Mouse (Mus musculus) midbrain, embryonic 11.5 days (tissue): ENCODE results near the gene Nol12. TPM values are rescaled to one million over a fixed set of nuclear protein-coding genes. Genes with fewer than 3 reads are reported as not detected.

Experiments used
- ATAC-seq: fragments of 200-750 bp; cut with Nextera tagmentation; 2 replicates; pipeline ENCODE4 v1.8.0; 2017; ENCODE audit warnings: moderate TSS enrichment, moderate library complexity; ENCODE audit not compliant: low FRiP score
- DNase-seq: peaks from one replicate; pipeline ENCODE4 v3.0.0; 2015; ENCODE audit warnings: low spot score; ENCODE audit errors: missing footprints
- H3K27ac ChIP-seq: fragments of 300-500 bp; sonication (generic); 2 replicates; pipeline ENCODE4 v1.5.1; 2014; ENCODE audit warnings: low read depth, low read length
- H3K27me3 ChIP-seq: fragments of 300-500 bp; sonication (generic); 2 replicates; pipeline ENCODE4 v1.6.1; 2014; ENCODE audit warnings: mild to moderate bottlenecking, low read length, moderate library complexity, mixed read lengths; ENCODE audit not compliant: control insufficient read depth, insufficient read depth
- H3K36me3 ChIP-seq: fragments of 300-500 bp; sonication (generic); 2 replicates; pipeline ENCODE4 v1.6.1; 2014; ENCODE audit warnings: mild to moderate bottlenecking, low read length, moderate library complexity, mixed read lengths; ENCODE audit not compliant: control insufficient read depth, insufficient read depth
- H3K4me1 ChIP-seq: fragments of 300-500 bp; sonication (generic); 2 replicates; pipeline ENCODE4 v1.6.1; 2014; ENCODE audit warnings: low read length; ENCODE audit not compliant: control insufficient read depth, insufficient read depth
- H3K4me2 ChIP-seq: fragments of 300-500 bp; sonication (generic); 2 replicates; pipeline ENCODE4 v1.6.1; 2014; ENCODE audit warnings: mild to moderate bottlenecking, moderate library complexity
- H3K4me3 ChIP-seq: fragments of 300-500 bp; sonication (generic); 2 replicates; pipeline ENCODE4 v1.5.1; 2014; ENCODE audit warnings: low read depth, low read length
- H3K9ac ChIP-seq: fragments of 300-500 bp; sonication (generic); 2 replicates; pipeline ENCODE4 v1.6.1; 2014; ENCODE audit warnings: low read length
- H3K9me3 ChIP-seq: fragments of 300-500 bp; sonication (generic); 2 replicates; pipeline ENCODE4 v1.6.1; 2016; ENCODE audit warnings: low read length; ENCODE audit not compliant: control insufficient read depth
- WGBS: fragments of 180-500 bp; shearing (Covaris S2); extraction: QIAGEN DNeasy Blood & Tissue Kit; methylation state at CpG from one replicate; pipeline ENCODE4 v1.1.7; 2014; 5-methylcytosine and 5-hydroxymethylcytosine counted together
- polyA plus RNA-seq: library from polyadenylated mRNA; unstranded; fragments of >200 nt; fragmentation: Nextera tagmentation; extraction: Ambion mirVana; gene quantifications from 2 replicates; pipeline ENCODE4 v1.2.1, GENCODE M21; 2014

The Nol12 gene
- polyA plus RNA-seq, 1 experiment from 2014 or later: 62.7 TPM

DNA sequence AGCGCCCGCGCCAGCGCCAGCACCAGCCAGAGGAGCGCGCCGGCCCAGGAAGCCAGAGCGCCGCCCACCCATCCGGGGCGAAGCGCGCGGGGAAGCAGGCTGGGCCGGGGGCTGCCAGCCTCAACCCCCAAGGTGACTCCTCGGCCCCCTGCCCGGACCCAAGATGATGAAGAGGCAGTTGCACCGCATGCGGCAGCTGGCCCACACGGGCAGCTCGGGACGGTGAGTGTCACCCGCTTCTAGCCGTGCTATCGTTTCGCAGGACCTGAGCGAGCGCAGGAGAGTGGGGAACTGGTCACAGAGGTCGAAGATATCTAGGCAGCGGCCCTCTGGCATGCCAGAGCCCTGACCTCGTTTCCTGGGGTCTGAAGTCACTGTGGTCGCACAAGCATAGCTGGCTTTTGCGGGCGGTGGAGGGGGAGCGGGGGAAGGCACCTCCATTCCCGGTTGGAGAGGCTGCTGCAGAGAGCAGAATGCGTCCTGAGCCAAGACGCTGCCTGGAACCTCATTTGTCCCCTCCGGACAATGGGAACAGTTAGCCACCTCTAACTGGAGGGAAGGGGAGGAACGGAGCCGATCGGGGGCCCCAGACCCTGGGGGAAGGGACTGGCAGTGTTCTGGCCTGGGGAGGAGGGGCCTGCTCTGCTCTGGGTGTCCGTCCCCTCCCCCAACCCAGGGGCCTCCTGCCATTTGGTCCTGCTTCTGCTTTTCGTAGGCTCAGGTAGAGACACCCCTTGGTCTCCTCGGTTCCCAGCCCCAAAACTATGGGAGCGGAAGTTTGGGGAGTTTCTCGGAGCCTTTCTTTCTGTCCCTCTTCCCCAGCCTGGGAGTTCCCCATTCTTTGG lies 34.8 kb upstream of the Nol12 start, which contains the start of gene Sh3bp1:
TSS of gene Sh3bp1 (plus strand) at position 29 of the 845 bp plus-strand sequence.
- H3K4me3 ChIP-seq: peak within 1 kb of the TSS; percentile 38
- H3K36me3 ChIP-seq: no peaks in the 10 kb centered on the region
- peak; percentile 20; the same call in 1 of the 2 replicates for ATAC-seq
- no peak within 1 kb of the TSS for H3K27ac ChIP-seq
- H3K27me3 ChIP-seq: peaks cover 9% of the 10 kb centered on the region
- peaks cover 17% of the 10 kb centered on the region for H3K4me1 ChIP-seq
- DNase-seq: peak; percentile 95
- H3K4me2 ChIP-seq: peak within 1 kb of the TSS; percentile 76
- H3K9me3 ChIP-seq: no peaks in the 10 kb centered on the region
- WGBS: under 1% methylated on average over 47 of the region's 47 CpGs
- H3K9ac ChIP-seq: peak within 1 kb of the TSS; percentile 50

DNA sequence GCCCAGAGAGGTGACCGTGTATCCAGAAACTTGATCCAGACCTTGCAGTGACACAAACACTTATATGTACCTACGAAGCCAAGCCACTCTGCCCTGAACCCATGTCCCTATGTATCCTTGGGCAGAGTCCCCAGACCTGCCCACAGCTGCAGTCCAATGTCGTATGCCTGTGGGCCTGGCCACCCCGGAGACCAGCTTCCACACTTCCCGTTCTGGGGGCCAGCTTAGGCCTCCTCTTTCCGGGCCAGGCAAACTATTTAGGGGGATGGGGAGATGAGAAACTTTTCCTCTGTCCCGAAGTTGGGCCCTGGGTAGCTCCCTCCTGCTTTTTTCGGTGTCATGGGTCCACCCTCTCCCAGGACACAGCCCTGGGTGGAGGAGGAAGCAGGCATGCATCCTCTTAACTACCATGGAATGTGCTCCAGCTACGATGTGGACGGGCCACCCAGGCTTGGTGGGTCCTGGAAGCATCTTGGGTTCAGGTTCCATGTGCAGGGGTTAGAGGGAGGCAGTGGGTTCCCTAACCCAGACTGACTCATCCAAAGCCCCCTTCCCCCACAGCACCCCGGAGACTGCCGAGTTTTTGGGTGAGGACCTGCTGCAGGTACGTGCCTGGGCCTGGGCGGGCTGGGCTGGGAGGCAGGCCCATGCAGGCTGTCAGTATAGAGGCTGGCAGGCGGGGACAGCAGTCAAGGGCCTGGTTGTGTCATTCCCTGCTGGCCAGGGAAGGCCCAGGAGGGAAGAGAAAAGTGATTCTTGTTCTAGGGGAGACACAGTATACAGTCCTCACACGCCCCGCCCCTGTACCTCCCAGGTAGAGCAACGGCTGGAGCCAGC lies 33.9 kb upstream of the Nol12 start:
- WGBS: 15% methylated on average over 18 of the region's 18 CpGs
- no peak overlapping the region for H3K27ac ChIP-seq
- H3K9me3 ChIP-seq: no peaks in the 10 kb centered on the region
- no peak for DNase-seq
- H3K27me3 ChIP-seq: peaks cover 9% of the 10 kb centered on the region
- H3K4me1 ChIP-seq: peaks cover 17% of the 10 kb centered on the region
- H3K9ac ChIP-seq: peak overlapping the region; percentile 50
- H3K36me3 ChIP-seq: no peaks in the 10 kb centered on the region
- peak overlapping the region; percentile 38 for H3K4me3 ChIP-seq
- 0 out of 2 replicates have a peak, but pooled peaks have one; percentile 6 for ATAC-seq
- H3K4me2 ChIP-seq: peak overlapping the region; percentile 76

DNA sequence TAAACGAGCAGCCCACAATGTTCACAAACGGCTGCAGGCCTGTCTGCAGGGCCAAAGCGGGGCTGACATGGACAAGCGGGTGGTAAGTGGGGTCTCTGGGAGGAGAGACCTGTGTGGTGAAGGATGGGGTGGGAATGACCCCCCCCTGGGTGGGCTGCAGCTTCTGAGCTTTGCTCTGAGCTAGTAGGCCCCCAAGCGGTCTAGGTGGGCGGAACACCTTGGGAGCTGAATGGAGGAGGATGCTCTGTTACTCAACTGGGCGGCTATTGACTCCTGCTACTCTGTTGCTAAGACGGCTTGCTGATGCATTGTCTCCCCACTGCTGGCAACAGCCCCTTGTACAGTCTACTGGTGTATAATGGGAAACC lies 33.3 kb upstream of the Nol12 start:
- DNase-seq: no peak
- 47% methylated on average over 8 of the region's 8 CpGs for WGBS
- Histone ChIP-seq H3K27ac (no peak overlapping the region), H3K4me3 (no peak overlapping the region), H3K36me3 (no peaks in the 10 kb centered on the region), H3K4me2 (no peak overlapping the region), H3K27me3 (peaks cover 9% of the 10 kb centered on the region), H3K9me3 (no peaks in the 10 kb centered on the region), H3K9ac (peak overlapping the region; percentile 14; the same call in 1 of the 2 replicates), H3K4me1 (peaks cover 17% of the 10 kb centered on the region)
- ATAC-seq: 0 out of 2 replicates have a peak, but pooled peaks have one; percentile 7

DNA sequence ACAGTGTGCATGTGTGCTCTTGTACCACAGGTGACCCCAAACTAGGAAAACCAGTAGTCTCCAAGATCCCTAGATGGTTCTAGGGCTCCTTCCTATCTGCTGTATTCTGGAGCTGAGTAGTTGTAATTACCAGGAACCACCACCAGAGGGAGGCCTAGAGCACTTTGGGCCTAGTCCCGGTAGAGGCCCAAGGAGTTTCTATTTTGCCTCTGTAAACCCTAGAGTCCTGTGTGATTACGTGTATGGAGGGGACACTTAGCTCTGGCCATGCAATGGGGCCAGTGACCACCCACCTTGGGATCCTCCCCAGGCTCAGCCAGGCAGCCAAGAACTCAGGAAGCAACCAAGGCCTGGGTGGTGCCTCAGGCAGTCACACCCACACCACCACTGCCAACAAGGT lies 31.5 kb upstream of the Nol12 start:
- peak; percentile 99 for DNase-seq
- ATAC-seq: peak; percentile 62
- Histone ChIP-seq H3K9ac (no peak overlapping the region), H3K9me3 (no peaks in the 10 kb centered on the region), H3K4me2 (no peak overlapping the region), H3K4me3 (no peak overlapping the region), H3K36me3 (no peaks in the 10 kb centered on the region), H3K27me3 (peaks cover 9% of the 10 kb centered on the region), H3K27ac (no peak overlapping the region), H3K4me1 (peaks cover 17% of the 10 kb centered on the region)
- 19% methylated on average over 2 of the region's 2 CpGs for WGBS

DNA sequence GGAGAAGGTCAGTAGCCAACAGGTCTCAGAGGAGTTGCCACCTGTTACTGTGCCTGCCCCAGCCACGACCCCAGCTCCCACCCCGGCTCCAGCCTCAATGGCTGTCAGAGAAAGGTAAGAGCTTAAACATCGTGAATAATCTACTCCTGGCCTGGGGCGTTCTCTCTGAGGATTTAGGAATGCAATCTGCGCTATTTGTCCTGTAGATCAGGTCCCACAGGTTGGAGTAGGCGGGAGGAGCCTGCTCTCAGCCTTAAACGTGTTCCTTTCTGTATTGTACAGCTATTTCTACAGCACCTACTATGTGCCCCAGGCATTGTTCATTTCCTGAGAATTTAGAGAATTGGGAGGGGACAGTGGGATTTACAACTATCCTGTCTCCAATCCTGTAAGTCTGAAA lies 26.3 kb upstream of the Nol12 start:
- ATAC-seq (no peak), DNase-seq (no peak)
- Histone ChIP-seq H3K9ac (no peak overlapping the region), H3K36me3 (no peaks in the 10 kb centered on the region), H3K4me2 (no peak overlapping the region), H3K4me3 (no peak overlapping the region), H3K9me3 (no peaks in the 10 kb centered on the region), H3K27me3 (no peaks in the 10 kb centered on the region), H3K4me1 (no peaks in the 10 kb centered on the region; the same call in 1 of the 2 replicates), H3K27ac (no peak overlapping the region)
- 84% methylated on average over 7 of the region's 7 CpGs for WGBS

DNA sequence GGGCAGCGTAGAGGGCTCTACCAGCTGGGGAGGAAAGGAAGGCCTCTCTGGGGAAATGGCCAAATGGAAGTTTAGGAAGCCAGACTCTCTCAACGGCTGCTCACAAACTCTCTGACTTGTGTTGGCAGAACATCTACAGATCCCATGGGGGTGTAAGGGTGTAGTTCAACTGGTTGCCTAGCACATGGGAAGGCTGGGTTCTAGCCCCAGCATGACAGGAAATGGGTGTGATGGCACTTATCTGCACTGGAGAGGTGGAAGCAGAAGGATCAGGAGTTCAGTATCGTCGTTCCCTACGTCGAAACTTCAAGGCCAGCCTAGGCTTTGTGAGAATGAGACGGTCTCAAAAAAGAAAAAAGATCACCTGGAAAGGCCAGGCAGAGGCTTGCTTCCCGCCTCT lies 25.8 kb upstream of the Nol12 start:
- Histone ChIP-seq H3K36me3 (no peaks in the 10 kb centered on the region), H3K9ac (no peak overlapping the region), H3K4me1 (no peaks in the 10 kb centered on the region; the same call in 1 of the 2 replicates), H3K27me3 (no peaks in the 10 kb centered on the region), H3K4me3 (no peak overlapping the region), H3K4me2 (no peak overlapping the region), H3K27ac (no peak overlapping the region), H3K9me3 (no peaks in the 10 kb centered on the region)
- ATAC-seq: no peak
- no peak for DNase-seq
- WGBS: 92% methylated on average over 8 of the region's 8 CpGs

DNA sequence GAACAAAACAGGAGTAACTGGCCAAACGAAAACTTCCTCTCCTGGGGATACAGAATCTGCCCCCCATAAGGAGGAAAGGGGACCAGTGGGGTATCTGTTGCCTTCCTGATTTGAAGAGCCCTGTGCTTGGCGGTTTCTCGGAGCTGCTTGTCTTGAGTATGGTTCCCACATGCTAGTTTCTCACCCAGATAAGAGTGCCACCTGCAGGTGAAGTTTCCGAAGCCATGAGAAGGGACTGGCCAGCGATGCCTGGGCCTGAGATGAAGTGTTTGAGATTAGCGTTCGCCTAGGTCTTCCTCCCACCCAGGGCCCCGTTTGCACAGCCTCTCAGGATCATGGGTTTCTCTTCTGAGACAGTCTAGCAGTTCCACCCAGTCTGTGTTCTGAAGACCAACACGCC lies 22.7 kb upstream of the Nol12 start:
- 33% methylated on average over 9 of the region's 9 CpGs for WGBS
- DNase-seq: no peak
- Histone ChIP-seq H3K4me2 (no peak overlapping the region), H3K36me3 (no peaks in the 10 kb centered on the region), H3K9me3 (no peaks in the 10 kb centered on the region), H3K4me3 (no peak overlapping the region), H3K27ac (no peak overlapping the region), H3K9ac (no peak overlapping the region), H3K27me3 (no peaks in the 10 kb centered on the region), H3K4me1 (peaks cover 23% of the 10 kb centered on the region)
- ATAC-seq: no peak

DNA sequence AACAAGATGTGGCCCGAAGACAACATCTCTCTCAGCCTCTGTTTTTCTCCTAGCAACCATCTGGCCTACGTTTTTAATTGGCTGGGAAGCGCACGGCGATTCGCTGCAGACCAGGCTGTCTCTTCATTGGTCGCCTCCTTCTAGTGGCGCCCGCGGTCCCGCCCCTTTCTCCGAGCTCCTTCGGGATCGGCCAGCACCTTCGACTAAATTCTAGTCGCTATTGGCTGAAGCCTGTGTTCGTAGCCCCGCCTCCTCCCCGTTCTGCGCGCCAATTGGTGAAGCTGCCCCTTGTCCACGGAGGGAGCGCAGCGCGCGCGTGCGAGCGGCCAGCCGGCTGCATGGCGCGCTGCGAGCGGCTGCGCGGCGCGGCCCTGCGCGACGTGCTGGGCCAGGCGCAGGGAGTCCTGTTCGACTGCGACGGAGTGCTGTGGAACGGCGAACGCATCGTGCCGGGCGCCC lies 21.1 kb upstream of the Nol12 start, which contains the start of gene Pdxp:
TSS of gene Pdxp (plus strand) at position 288 of the 459 bp plus-strand sequence.
- under 1% methylated on average over 51 of the region's 51 CpGs for WGBS

More for the DNA sequence above, 21.1 kb upstream of the Nol12 start, which contains the start of gene Pdxp:
- Histone ChIP-seq H3K27me3 (no peaks in the 10 kb centered on the region), H3K4me1 (peaks cover 23% of the 10 kb centered on the region), H3K36me3 (peaks cover 4% of the 10 kb centered on the region; the same call in 1 of the 2 replicates), H3K4me2 (peak within 1 kb of the TSS; percentile 90), H3K9ac (peak within 1 kb of the TSS; percentile 70), H3K9me3 (no peaks in the 10 kb centered on the region), H3K4me3 (peak within 1 kb of the TSS; percentile 60), H3K27ac (peak within 1 kb of the TSS; percentile 84)
- ATAC-seq (peak; percentile 94), DNase-seq (peak; percentile 99)
